Mouse (Mus musculus): ENCODE results near the gene Trim62.

DNA sequence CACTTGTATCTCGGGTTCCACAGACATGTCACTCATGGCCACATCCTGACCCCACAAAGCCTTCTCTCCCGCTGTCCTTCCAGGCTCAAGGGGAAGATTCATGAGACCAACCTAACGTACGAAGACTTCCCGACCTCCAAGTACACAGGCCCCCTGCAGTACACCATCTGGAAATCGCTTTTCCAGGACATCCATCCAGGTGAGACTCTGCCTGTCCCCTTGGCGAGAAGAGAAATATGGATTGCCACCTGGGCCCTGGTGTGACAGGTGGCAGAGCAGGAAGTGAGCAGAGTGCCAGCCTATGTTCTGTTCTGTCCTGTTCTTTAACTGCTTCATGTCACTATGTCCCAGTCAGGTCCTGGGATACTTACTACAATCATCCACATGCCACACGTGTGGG lies 19.0 kb downstream of the Trim62 start:
- TF ChIP-seq CTCF (IDR thresholded peaks at IDR 0.05; ENCODE audit: control insufficient read depth, insufficient read depth, insufficient read length) (no peak), MYOD1 (IDR thresholded peaks at IDR 0.05; ENCODE audit: control insufficient read depth, insufficient read length, low read depth) (no peak), USF1 (IDR thresholded peaks at IDR 0.05; ENCODE audit: low read depth) (no peak), MYOG (IDR thresholded peaks at IDR 0.05; ENCODE audit: control insufficient read depth, extremely low read depth, insufficient read length) (no peak)
